Mouse (Mus musculus) left cerebral cortex, postnatal 36 days (tissue): ENCODE data around the gene Ska3. TPM values are rescaled to one million over a fixed set of nuclear protein-coding genes. Genes with fewer than 3 reads are reported as not detected.
A peak's percentile ranks its signal among the peaks of the same experiment; 100 is the strongest.

Experiments
- DNase-seq, 2 experiments: peaks; one replicate each; pipeline ENCODE4 v3.0.0; 2021 to 2022; ENCODE audit warnings: low spot score in 2 of 2, mixed read lengths in 1 of 2
- intact Hi-C: fragments of 180-260 bp; cut with DNase I; formaldehyde crosslinking; loops from one replicate; pipeline ENCODE4 v1.15.1; 2025
- microRNA-seq: library from miRNA; unstranded; fragments of <30 nt; microRNA quantifications from one replicate; pipeline ENCODE4 v1.2.0, GENCODE M21; 2022
- total RNA-seq, 2 experiments: library from RNA; stranded (reverse); gene quantifications; 2 replicates each; pipeline ENCODE4 v1.2.3; 2021

Gene Ska3
- total RNA-seq, 2 experiments from 2014 or later, result 0.57 to 1.7 TPM

- no peak for DNase-seq
- intact Hi-C loops, result loop anchor here (10.0 kb wide), 1 partner anchor 111 kb away; no protein-coding TSS in a partner anchor
Observed at GRCm38 (mm10) chr14:57803731-57804130, 22.3 kb downstream of the Ska3 start.

GRCm38 (mm10) chr14:57797991-57798931 is 27.7 kb downstream of the Ska3 start, which contains the start of gene Sap18:
Gene Sap18 (plus strand): TSS chr14:57798180.
- intact Hi-C loops, result loop anchor here (5.0 to 10.0 kb wide), 2 partner anchors 51 to 113 kb away; partner anchors contain the start of gene Gm49361

GRCm38 (mm10) chr14:57797551-57797950 is 28.4 kb downstream of the Ska3 start:
- peak; percentile 6 to 8 for DNase-seq
- intact Hi-C loops, result loop anchor here (5.0 to 10.0 kb wide), 2 partner anchors 50 to 113 kb away; partner anchors contain the start of gene Gm49361

More at GRCm38 (mm10) chr14:57797991-57798931, 27.7 kb downstream of the Ska3 start, which contains the start of gene Sap18:
- DNase-seq, result peak; percentile 96 to 97

- intact Hi-C loops, result loop anchor here (10.0 kb wide), 1 partner anchor 106 kb away; no protein-coding TSS in a partner anchor
- DNase-seq, result no peak
Observed at GRCm38 (mm10) chr14:57791171-57791570, 34.8 kb downstream of the Ska3 start.

GRCm38 (mm10) chr14:57789759-57790158 is 36.2 kb downstream of the Ska3 start:
- intact Hi-C loops, result loop anchor here (10.0 kb wide), 1 partner anchor 105 kb away; no protein-coding TSS in a partner anchor
- DNase-seq, result no peak

- DNase-seq, result no peak
- intact Hi-C loops, result no loop called here
Observed at GRCm38 (mm10) chr14:57789311-57789710, 36.7 kb downstream of the Ska3 start.

- intact Hi-C loops, result no loop called here
- DNase-seq, result no peak
Observed at GRCm38 (mm10) chr14:57787406-57787805, 38.6 kb downstream of the Ska3 start.

GRCm38 (mm10) chr14:57772157-57772815 is 53.7 kb downstream of the Ska3 start:
- no peak for DNase-seq
- intact Hi-C loops, result no loop called here

GRCm38 (mm10) chr14:57769102-57769501 is 56.9 kb downstream of the Ska3 start:
- no peak for DNase-seq
- intact Hi-C loops, result no loop called here

- intact Hi-C loops, result no loop called here
- no peak for DNase-seq
Observed at GRCm38 (mm10) chr14:57760447-57761412, 65.3 kb downstream of the Ska3 start.

GRCm38 (mm10) chr14:57758237-57758636 is 67.7 kb downstream of the Ska3 start, which contains the start of gene Lats2:
Gene Lats2 (minus strand): TSS chr14:57758388.
- no peak for DNase-seq
- intact Hi-C loops, result no loop called here

Small RNA genes within 50 kb of the gene (microRNA-seq; reads per million reads assigned to microRNA genes)
- 1.5 reads per million for gene Mir3077

Other genes starting within 250 kb of the Ska3 start
- 10 to 100 TPM; 11.3 to 14.8 TPM for gene Xpo4, start 160.8 kb downstream of the Ska3 start, total RNA-seq
- gene Gm49361, start 80.1 kb downstream of the Ska3 start, total RNA-seq, result not detected
- 10 to 100 TPM; 17.0 to 20.2 TPM for gene Lats2, start 67.8 kb downstream of the Ska3 start, total RNA-seq
- gene Sap18, start 28.0 kb downstream of the Ska3 start, total RNA-seq, result 10 to 100 TPM; 39.3 to 45.4 TPM
- gene Mrpl57, start within 50 bp of the Ska3 start, total RNA-seq, result 10 to 100 TPM; 60.8 to 74.5 TPM
- gene Zdhhc20, start 64.1 kb upstream of the Ska3 start, total RNA-seq, result 10 to 100 TPM; 31.0 to 42.4 TPM
- gene Micu2, start 173.1 kb upstream of the Ska3 start, total RNA-seq, result 10 to 100 TPM; 21.1 to 30.1 TPM
- gene Fgf9, start 244.4 kb upstream of the Ska3 start, total RNA-seq, result 10 to 100 TPM; 20.3 to 23.4 TPM